Mouse (Mus musculus): ENCODE results near the gene Rars2. TPM values are rescaled to one million over a fixed set of nuclear protein-coding genes. Genes with fewer than 3 reads are reported as not detected.
"Not testable (repeated sequence)": the region's sequence is repeated elsewhere in the genome, so short reads cannot be mapped to it uniquely, and the experiment has no call there.

Gene Rars2
- polyA plus RNA-seq (2014; fragmentation: Nextera tagmentation; extraction: Ambion mirVana) = 73.8 and 82.5 TPM in 2 replicates

- WGBS = 0% methylated on average over 42 of the region's 42 CpGs
- H3K4me2 ChIP-seq (ENCODE audit: low read depth, low read length, severe bottlenecking) = peak within 1 kb of the TSS; percentile 90
Observed at GRCm38 (mm10) chr4:34614630-34615094, at the start of gene Rars2, which contains the start of gene Orc3. Gene Rars2, plus strand, starts transcription at chr4:34614957. Gene Orc3, minus strand, starts transcription at chr4:34614944.

GRCm38 (mm10) chr4:34566226-34566625 lies 48.5 kb upstream of the Rars2 start:
- WGBS = 90% methylated on average over 6 of the region's 6 CpGs
- H3K27me3 ChIP-seq (ENCODE audit: control insufficient read depth, insufficient read depth, low read length) = no peaks in the 10 kb centered on the region
- DNase-seq (ENCODE audit: low spot score) (no peak), ATAC-seq (replicated peaks; ENCODE audit: low FRiP score) (no peak)
- no peak overlapping the region for H3K4me3 ChIP-seq (ENCODE audit: low read depth, low read length)
- no peak overlapping the region for H3K9ac ChIP-seq (ENCODE audit: low read length)
- no peaks in the 10 kb centered on the region for H3K9me3 ChIP-seq (ENCODE audit: control insufficient read depth, low read length)
- H3K36me3 ChIP-seq (ENCODE audit: control insufficient read depth, insufficient read depth, low read length) = no peaks in the 10 kb centered on the region; the same call in 1 of the 2 replicates
- no peak overlapping the region for H3K27ac ChIP-seq (ENCODE audit: low read depth, low read length)
- H3K4me1 ChIP-seq (replicated peaks; ENCODE audit: control insufficient read depth, insufficient read depth, low read length) = 0 out of 2 replicates have a peak, but pooled peaks cover 2% of the 10 kb centered on the region
- no peak overlapping the region for H3K4me2 ChIP-seq (ENCODE audit: low read depth, low read length, severe bottlenecking)

More at GRCm38 (mm10) chr4:34614630-34615094, at the start of gene Rars2, which contains the start of gene Orc3:
- Histone ChIP-seq H3K27ac (ENCODE audit: low read depth, low read length) (no peak within 1 kb of the TSS), H3K4me3 (ENCODE audit: low read depth, low read length) (peak within 1 kb of the TSS; percentile 77), H3K9ac (ENCODE audit: low read length) (peak within 1 kb of the TSS; percentile 88), H3K36me3 (ENCODE audit: control insufficient read depth, insufficient read depth, low read length) (no peaks in the 10 kb centered on the region), H3K9me3 (ENCODE audit: control insufficient read depth, low read length) (no peaks in the 10 kb centered on the region), H3K27me3 (ENCODE audit: control insufficient read depth, insufficient read depth, low read length) (no peaks in the 10 kb centered on the region), H3K4me1 (replicated peaks; ENCODE audit: control insufficient read depth, insufficient read depth, low read length) (peaks cover 13% of the 10 kb centered on the region)
- peak; percentile 99 for ATAC-seq (replicated peaks; ENCODE audit: low FRiP score)
- DNase-seq (ENCODE audit: low spot score) = peak; percentile 93

DNA sequence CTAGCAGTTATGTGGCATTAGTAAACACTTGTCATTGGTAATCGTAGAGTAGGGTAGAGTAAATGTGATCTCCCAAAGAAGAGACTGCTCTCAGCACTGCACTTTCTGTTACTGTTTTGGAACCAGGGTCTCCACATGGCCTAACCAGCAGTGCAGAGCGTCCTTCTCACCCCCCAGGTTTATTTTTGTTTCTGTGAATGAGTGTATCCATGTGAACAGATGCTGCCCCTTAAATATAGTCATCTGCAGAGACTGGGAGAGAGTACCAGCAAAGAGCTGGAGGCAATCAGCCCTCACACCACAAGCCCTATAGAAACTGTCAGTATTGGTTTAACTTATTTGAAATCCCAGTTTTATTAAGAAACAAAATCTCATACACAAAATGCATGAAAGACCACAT lies 41.9 kb upstream of the Rars2 start:
- ATAC-seq (replicated peaks; ENCODE audit: low FRiP score) (no peak), DNase-seq (ENCODE audit: low spot score) (no peak)
- H3K4me2 ChIP-seq (ENCODE audit: low read depth, low read length, severe bottlenecking) = no peak overlapping the region
- H3K4me3 ChIP-seq (ENCODE audit: low read depth, low read length) = no peak overlapping the region
- H3K27ac ChIP-seq (ENCODE audit: low read depth, low read length) = no peak overlapping the region
- H3K4me1 ChIP-seq (replicated peaks; ENCODE audit: control insufficient read depth, insufficient read depth, low read length) = no peaks in the 10 kb centered on the region
- 87% methylated on average over 2 of the region's 2 CpGs for WGBS
- H3K36me3 ChIP-seq (ENCODE audit: control insufficient read depth, insufficient read depth, low read length) = peaks cover 8% of the 10 kb centered on the region; the same call in 1 of the 2 replicates
- H3K27me3 ChIP-seq (ENCODE audit: control insufficient read depth, insufficient read depth, low read length) = no peaks in the 10 kb centered on the region
- H3K9me3 ChIP-seq (ENCODE audit: control insufficient read depth, low read length) = no peaks in the 10 kb centered on the region
- H3K9ac ChIP-seq (ENCODE audit: low read length) = no peak overlapping the region

GRCm38 (mm10) chr4:34577028-34577427 lies 37.7 kb upstream of the Rars2 start:
- Histone ChIP-seq H3K4me2 (ENCODE audit: low read depth, low read length, severe bottlenecking) (no peak overlapping the region), H3K9me3 (ENCODE audit: control insufficient read depth, low read length) (no peaks in the 10 kb centered on the region), H3K9ac (ENCODE audit: low read length) (no peak overlapping the region), H3K27me3 (ENCODE audit: control insufficient read depth, insufficient read depth, low read length) (no peaks in the 10 kb centered on the region), H3K4me1 (replicated peaks; ENCODE audit: control insufficient read depth, insufficient read depth, low read length) (no peaks in the 10 kb centered on the region), H3K4me3 (ENCODE audit: low read depth, low read length) (no peak overlapping the region), H3K27ac (ENCODE audit: low read depth, low read length) (no peak overlapping the region), H3K36me3 (ENCODE audit: control insufficient read depth, insufficient read depth, low read length) (peaks cover 12% of the 10 kb centered on the region)
- WGBS = 87% methylated on average over 2 of the region's 2 CpGs
- no peak for ATAC-seq (replicated peaks; ENCODE audit: low FRiP score)
- DNase-seq (ENCODE audit: low spot score) = no peak

DNA sequence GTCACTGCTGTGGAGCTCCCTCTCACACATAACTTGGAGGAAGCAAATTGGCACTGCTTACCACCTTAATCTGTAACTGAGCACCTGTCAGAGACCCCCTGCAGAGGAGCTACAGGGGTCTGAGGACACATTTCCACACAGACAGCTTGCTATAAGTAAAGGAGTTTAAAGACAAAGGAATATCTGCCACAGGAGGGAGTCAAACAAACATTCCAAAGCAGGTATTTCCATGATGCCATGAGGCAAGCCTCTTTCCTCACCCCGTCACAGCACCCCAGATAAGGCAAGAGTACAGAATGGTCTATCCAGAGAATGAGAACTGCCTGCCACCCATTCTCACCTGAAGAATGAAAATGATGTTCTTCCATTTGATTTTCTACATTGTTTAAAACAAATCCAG lies 35.5 kb upstream of the Rars2 start:
- WGBS = 89% methylated on average over 1 of the region's 1 CpGs
- H3K4me3 ChIP-seq (ENCODE audit: low read depth, low read length) = no peak overlapping the region
- H3K4me2 ChIP-seq (ENCODE audit: low read depth, low read length, severe bottlenecking) = no peak overlapping the region
- no peak overlapping the region for H3K27ac ChIP-seq (ENCODE audit: low read depth, low read length)
- no peak for ATAC-seq (replicated peaks; ENCODE audit: low FRiP score)
- no peaks in the 10 kb centered on the region for H3K9me3 ChIP-seq (ENCODE audit: control insufficient read depth, low read length)
- H3K36me3 ChIP-seq (ENCODE audit: control insufficient read depth, insufficient read depth, low read length) = peaks cover 16% of the 10 kb centered on the region
- no peaks in the 10 kb centered on the region for H3K4me1 ChIP-seq (replicated peaks; ENCODE audit: control insufficient read depth, insufficient read depth, low read length)
- DNase-seq (ENCODE audit: low spot score) = no peak
- no peak overlapping the region for H3K9ac ChIP-seq (ENCODE audit: low read length)
- H3K27me3 ChIP-seq (ENCODE audit: control insufficient read depth, insufficient read depth, low read length) = no peaks in the 10 kb centered on the region

DNA sequence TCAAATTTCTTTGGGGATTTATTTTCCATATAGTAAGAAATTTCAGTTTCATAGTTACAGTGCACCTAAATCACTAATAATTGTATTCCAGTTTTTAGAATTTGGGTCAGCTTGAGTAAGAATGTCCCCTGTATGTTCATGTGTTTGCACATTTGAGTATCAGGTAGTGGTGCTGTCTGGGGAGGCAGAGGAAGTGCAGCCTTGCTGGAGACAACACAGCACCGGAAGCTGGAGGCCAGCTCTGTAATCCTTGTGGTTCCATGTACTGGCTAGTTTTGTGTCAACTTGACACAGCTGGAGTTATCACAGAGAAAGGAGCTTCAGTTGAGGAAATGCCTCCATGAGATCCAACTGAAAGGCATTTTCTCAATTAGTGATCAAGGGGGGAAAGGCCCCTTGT lies 33.3 kb upstream of the Rars2 start:
- not testable (repeated sequence) for ATAC-seq (replicated peaks; ENCODE audit: low FRiP score); H3K27me3 ChIP-seq (ENCODE audit: control insufficient read depth, insufficient read depth, low read length); H3K9ac ChIP-seq (ENCODE audit: low read length); H3K27ac ChIP-seq (ENCODE audit: low read depth, low read length); H3K4me1 ChIP-seq (replicated peaks; ENCODE audit: control insufficient read depth, insufficient read depth, low read length); DNase-seq (ENCODE audit: low spot score); H3K4me2 ChIP-seq (ENCODE audit: low read depth, low read length, severe bottlenecking); H3K4me3 ChIP-seq (ENCODE audit: low read depth, low read length); H3K9me3 ChIP-seq (ENCODE audit: control insufficient read depth, low read length)
- peaks cover 13% of the 10 kb centered on the region for H3K36me3 ChIP-seq (ENCODE audit: control insufficient read depth, insufficient read depth, low read length)
- WGBS = 90% methylated on average over 1 of the region's 1 CpGs

DNA sequence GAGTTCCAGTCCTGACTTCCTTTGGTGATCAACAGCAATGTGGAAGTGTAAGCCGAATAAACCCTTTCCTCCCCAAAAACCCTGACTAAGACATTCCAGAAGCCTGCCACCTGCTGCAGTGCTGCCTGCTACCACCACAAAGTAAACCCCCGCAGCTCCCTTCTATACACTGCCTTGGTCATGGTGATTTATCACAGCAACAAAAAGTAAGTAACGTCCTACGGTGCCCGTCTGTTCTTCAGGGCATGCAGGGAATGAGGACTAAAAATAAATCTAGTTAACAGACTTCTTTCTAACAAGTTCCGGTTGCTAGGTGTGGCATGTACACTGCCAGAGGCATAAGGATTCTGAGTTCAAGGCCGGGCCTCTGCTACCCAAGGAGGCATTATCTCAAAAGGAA lies 32.8 kb upstream of the Rars2 start:
- no peaks in the 10 kb centered on the region for H3K27me3 ChIP-seq (ENCODE audit: control insufficient read depth, insufficient read depth, low read length)
- no peak for DNase-seq (ENCODE audit: low spot score)
- 85% methylated on average over 7 of the region's 7 CpGs for WGBS
- no peak overlapping the region for H3K27ac ChIP-seq (ENCODE audit: low read depth, low read length)
- no peak overlapping the region for H3K4me3 ChIP-seq (ENCODE audit: low read depth, low read length)
- H3K4me2 ChIP-seq (ENCODE audit: low read depth, low read length, severe bottlenecking) = no peak overlapping the region
- no peak overlapping the region for H3K9ac ChIP-seq (ENCODE audit: low read length)
- ATAC-seq (replicated peaks; ENCODE audit: low FRiP score) = no peak
- H3K36me3 ChIP-seq (ENCODE audit: control insufficient read depth, insufficient read depth, low read length) = peaks cover 13% of the 10 kb centered on the region
- H3K9me3 ChIP-seq (ENCODE audit: control insufficient read depth, low read length) = no peaks in the 10 kb centered on the region
- H3K4me1 ChIP-seq (replicated peaks; ENCODE audit: control insufficient read depth, insufficient read depth, low read length) = no peaks in the 10 kb centered on the region

GRCm38 (mm10) chr4:34582476-34582875 lies 32.3 kb upstream of the Rars2 start:
- Histone ChIP-seq H3K9ac (ENCODE audit: low read length) (no peak overlapping the region), H3K9me3 (ENCODE audit: control insufficient read depth, low read length) (no peaks in the 10 kb centered on the region), H3K27ac (ENCODE audit: low read depth, low read length) (no peak overlapping the region), H3K4me3 (ENCODE audit: low read depth, low read length) (no peak overlapping the region), H3K36me3 (ENCODE audit: control insufficient read depth, insufficient read depth, low read length) (peaks cover 13% of the 10 kb centered on the region), H3K4me1 (replicated peaks; ENCODE audit: control insufficient read depth, insufficient read depth, low read length) (no peaks in the 10 kb centered on the region), H3K4me2 (ENCODE audit: low read depth, low read length, severe bottlenecking) (no peak overlapping the region), H3K27me3 (ENCODE audit: control insufficient read depth, insufficient read depth, low read length) (no peaks in the 10 kb centered on the region)
- 71% methylated on average over 5 of the region's 5 CpGs for WGBS
- DNase-seq (ENCODE audit: low spot score) (no peak), ATAC-seq (replicated peaks; ENCODE audit: low FRiP score) (no peak)

DNA sequence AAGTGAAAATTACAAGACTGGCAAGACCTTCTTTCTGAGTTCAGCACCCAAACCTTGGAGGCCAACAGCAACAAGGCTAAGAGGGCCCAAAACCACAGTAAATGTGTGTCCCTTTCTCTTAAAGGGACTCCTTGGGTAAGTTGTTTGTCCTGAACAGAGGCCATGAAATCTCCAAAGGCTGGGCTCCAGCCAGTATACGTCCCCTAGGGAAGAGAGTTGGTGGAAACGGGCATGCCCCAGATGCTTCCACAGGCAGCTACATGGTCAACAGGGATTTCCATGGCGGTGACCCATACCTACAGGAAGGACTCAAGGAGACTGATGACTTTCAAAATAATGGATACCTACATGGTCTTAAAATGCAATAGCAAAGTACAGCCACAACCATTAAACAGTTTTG lies 31.3 kb upstream of the Rars2 start:
- Histone ChIP-seq H3K27ac (ENCODE audit: low read depth, low read length) (no peak overlapping the region), H3K4me3 (ENCODE audit: low read depth, low read length) (no peak overlapping the region), H3K27me3 (ENCODE audit: control insufficient read depth, insufficient read depth, low read length) (no peaks in the 10 kb centered on the region), H3K36me3 (ENCODE audit: control insufficient read depth, insufficient read depth, low read length) (peaks cover 13% of the 10 kb centered on the region), H3K9me3 (ENCODE audit: control insufficient read depth, low read length) (no peaks in the 10 kb centered on the region), H3K4me1 (replicated peaks; ENCODE audit: control insufficient read depth, insufficient read depth, low read length) (no peaks in the 10 kb centered on the region), H3K4me2 (ENCODE audit: low read depth, low read length, severe bottlenecking) (no peak overlapping the region), H3K9ac (ENCODE audit: low read length) (no peak overlapping the region)
- ATAC-seq (replicated peaks; ENCODE audit: low FRiP score) (no peak), DNase-seq (ENCODE audit: low spot score) (no peak)
- WGBS = 90% methylated on average over 3 of the region's 3 CpGs

Data from forebrain, embryonic 11.5 days (tissue).